Mouse (Mus musculus): Measurements from ENCODE around the gene Shd.

- TF ChIP-seq CTCF (IDR thresholded peaks at IDR 0.05; ENCODE audit: insufficient read depth, low read depth, low read length) (no peak), POLR2A (IDR thresholded peaks at IDR 0.05; ENCODE audit: insufficient read depth, low read depth, low read length) (no peak)
Measured at GRCm38 (mm10) chr17:55949400-55949799, 20.9 kb upstream of the Shd start, which contains the start of gene Zfp119b.
